Mouse (Mus musculus): ENCODE measurements around the gene Shc1. TPM values are rescaled to one million over a fixed set of nuclear protein-coding genes. Genes with fewer than 3 reads are reported as not detected.

Gene Shc1
- polyA plus RNA-seq, 1 experiment, result 87.4 TPM

DNA sequence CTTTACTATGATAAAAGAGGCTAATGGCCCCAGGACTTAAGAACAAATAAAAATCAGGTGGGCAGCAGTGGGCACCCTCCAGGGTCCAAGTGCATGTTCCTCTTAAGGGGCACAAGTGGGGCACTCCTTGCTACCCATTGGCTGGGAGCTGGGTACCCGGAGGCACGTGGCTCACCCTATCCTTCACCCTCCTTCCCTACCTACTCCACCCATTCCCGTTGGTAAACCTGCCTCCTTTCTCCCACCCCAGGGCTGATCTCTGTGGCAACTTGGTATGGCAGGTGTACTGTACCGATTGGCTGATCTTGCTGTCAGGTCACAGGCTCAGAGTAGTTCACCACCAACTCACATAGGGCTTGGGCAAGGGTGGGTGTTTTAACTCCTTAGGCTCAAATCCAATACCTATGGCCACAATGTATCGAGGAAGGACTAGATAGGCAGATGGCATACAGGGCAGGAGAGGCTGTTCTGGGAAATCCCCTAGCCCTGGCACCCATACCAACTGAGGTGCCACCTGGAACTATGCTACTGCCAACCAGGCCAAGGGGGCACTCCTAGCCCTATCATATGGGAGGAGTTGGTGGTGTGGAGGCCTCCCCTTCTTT is 34.5 kb upstream of the Shc1 start:
- peaks cover 21% of the 10 kb centered on the region for H3K4me1 ChIP-seq (ENCODE audit: control insufficient read depth, insufficient read depth, low read length)
- no peak overlapping the region for H3K4me3 ChIP-seq (ENCODE audit: low read depth, low read length)
- H3K9ac ChIP-seq (ENCODE audit: low read depth, poor library complexity, severe bottlenecking), result no peak overlapping the region
- H3K27me3 ChIP-seq (ENCODE audit: control insufficient read depth, insufficient read depth, low read length, poor library complexity, severe bottlenecking), result no peaks in the 10 kb centered on the region
- H3K27ac ChIP-seq (ENCODE audit: insufficient read depth, low read length), result peak overlapping the region; percentile 95
- no peaks in the 10 kb centered on the region; the same call in 1 of the 2 replicates for H3K36me3 ChIP-seq (ENCODE audit: control insufficient read depth, insufficient read depth, low read length, poor library complexity, severe bottlenecking)
- no peak for TF ChIP-seq EP300 (IDR thresholded peaks at IDR 0.05; ENCODE audit: insufficient read depth, low read depth, low read length)
- no peak for TF ChIP-seq POLR2A (IDR thresholded peaks at IDR 0.05; ENCODE audit: insufficient read depth, low read length)
- H3K9me3 ChIP-seq (replicated peaks; ENCODE audit: control insufficient read depth, insufficient read depth, low read length, poor library complexity, severe bottlenecking), result no peaks in the 10 kb centered on the region

DNA sequence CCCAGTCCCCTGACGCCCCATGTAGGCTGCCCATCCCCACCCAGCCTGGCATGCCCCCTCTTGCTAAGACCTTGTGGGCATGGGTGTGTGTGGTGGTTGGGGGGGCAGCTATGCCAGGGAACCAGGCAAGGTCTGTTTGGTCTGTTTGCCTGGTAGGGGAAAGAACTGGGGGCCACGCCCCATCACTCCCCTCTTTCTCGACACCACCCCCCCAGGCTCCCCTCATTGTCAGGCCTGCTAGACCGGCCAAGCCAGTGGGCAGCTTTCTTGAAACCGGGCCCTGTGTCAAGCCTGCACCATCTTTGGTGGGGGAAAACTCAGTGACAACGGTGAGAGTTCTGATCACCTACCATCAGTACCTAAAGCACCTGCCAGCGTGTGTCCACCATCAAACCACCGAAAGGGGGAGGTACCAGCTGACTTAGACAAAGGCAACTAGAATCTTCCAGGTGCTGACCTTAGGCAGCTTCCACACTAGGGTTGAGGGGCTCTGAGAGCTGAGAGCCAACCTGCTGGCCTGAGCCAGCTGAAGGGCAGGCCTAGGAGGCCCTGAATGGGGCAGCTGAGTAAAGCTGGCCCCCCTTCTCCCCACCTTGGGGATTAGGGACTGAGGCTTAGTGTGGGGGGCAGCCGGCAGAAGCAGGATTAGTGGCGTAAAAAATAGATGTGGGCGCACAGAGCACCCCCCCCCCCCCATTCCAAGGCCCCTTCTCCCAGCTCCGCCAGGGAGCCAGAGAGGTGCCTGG is 33.7 kb upstream of the Shc1 start:
- no peaks in the 10 kb centered on the region for H3K27me3 ChIP-seq (ENCODE audit: control insufficient read depth, insufficient read depth, low read length, poor library complexity, severe bottlenecking)
- H3K9me3 ChIP-seq (replicated peaks; ENCODE audit: control insufficient read depth, insufficient read depth, low read length, poor library complexity, severe bottlenecking), result no peaks in the 10 kb centered on the region
- TF ChIP-seq POLR2A (IDR thresholded peaks at IDR 0.05; ENCODE audit: insufficient read depth, low read length) (no peak), EP300 (IDR thresholded peaks at IDR 0.05; ENCODE audit: insufficient read depth, low read depth, low read length) (no peak), CTCF (IDR thresholded peaks at IDR 0.05; ENCODE audit: low read depth, low read length) (no peak)
- 0 out of 2 replicates have a peak overlapping the region, but pooled peaks have one; percentile 16 for H3K9ac ChIP-seq (ENCODE audit: low read depth, poor library complexity, severe bottlenecking)
- peaks cover 19% of the 10 kb centered on the region for H3K4me1 ChIP-seq (ENCODE audit: control insufficient read depth, insufficient read depth, low read length)
- no peaks in the 10 kb centered on the region; the same call in 1 of the 2 replicates for H3K36me3 ChIP-seq (ENCODE audit: control insufficient read depth, insufficient read depth, low read length, poor library complexity, severe bottlenecking)
- H3K4me3 ChIP-seq (ENCODE audit: low read depth, low read length), result no peak overlapping the region
- H3K27ac ChIP-seq (ENCODE audit: insufficient read depth, low read length), result no peak overlapping the region

DNA sequence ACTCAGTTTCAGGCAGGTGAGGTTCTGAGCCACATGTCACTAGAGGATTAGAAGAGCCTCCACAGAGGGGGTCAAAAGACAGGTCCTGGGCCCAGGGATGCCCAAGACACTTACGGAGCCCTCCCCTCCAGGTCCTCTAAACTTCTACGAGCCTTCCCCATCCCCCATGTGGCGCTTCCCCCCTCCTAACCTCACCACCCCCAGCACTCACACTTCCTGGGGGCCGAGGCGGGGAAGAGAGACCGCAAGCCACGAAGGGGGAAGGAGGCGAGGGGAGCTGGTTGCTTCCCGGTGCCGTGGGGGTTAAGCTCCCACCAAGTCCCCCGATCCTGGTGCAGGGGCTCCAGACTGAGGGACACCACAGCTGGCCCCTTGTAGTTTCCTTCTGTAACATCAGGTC is 32.8 kb upstream of the Shc1 start:
- Histone ChIP-seq H3K9me3 (replicated peaks; ENCODE audit: control insufficient read depth, insufficient read depth, low read length, poor library complexity, severe bottlenecking) (no peaks in the 10 kb centered on the region), H3K4me1 (ENCODE audit: control insufficient read depth, insufficient read depth, low read length) (peaks cover 16% of the 10 kb centered on the region), H3K27me3 (ENCODE audit: control insufficient read depth, insufficient read depth, low read length, poor library complexity, severe bottlenecking) (no peaks in the 10 kb centered on the region), H3K9ac (ENCODE audit: low read depth, poor library complexity, severe bottlenecking) (peak overlapping the region; percentile 16; the same call in 1 of the 2 replicates), H3K4me3 (ENCODE audit: low read depth, low read length) (no peak overlapping the region), H3K27ac (ENCODE audit: insufficient read depth, low read length) (no peak overlapping the region), H3K36me3 (ENCODE audit: control insufficient read depth, insufficient read depth, low read length, poor library complexity, severe bottlenecking) (no peaks in the 10 kb centered on the region; the same call in 1 of the 2 replicates)
- TF ChIP-seq EP300 (IDR thresholded peaks at IDR 0.05; ENCODE audit: insufficient read depth, low read depth, low read length) (no peak), CTCF (IDR thresholded peaks at IDR 0.05; ENCODE audit: low read depth, low read length) (no peak)

DNA sequence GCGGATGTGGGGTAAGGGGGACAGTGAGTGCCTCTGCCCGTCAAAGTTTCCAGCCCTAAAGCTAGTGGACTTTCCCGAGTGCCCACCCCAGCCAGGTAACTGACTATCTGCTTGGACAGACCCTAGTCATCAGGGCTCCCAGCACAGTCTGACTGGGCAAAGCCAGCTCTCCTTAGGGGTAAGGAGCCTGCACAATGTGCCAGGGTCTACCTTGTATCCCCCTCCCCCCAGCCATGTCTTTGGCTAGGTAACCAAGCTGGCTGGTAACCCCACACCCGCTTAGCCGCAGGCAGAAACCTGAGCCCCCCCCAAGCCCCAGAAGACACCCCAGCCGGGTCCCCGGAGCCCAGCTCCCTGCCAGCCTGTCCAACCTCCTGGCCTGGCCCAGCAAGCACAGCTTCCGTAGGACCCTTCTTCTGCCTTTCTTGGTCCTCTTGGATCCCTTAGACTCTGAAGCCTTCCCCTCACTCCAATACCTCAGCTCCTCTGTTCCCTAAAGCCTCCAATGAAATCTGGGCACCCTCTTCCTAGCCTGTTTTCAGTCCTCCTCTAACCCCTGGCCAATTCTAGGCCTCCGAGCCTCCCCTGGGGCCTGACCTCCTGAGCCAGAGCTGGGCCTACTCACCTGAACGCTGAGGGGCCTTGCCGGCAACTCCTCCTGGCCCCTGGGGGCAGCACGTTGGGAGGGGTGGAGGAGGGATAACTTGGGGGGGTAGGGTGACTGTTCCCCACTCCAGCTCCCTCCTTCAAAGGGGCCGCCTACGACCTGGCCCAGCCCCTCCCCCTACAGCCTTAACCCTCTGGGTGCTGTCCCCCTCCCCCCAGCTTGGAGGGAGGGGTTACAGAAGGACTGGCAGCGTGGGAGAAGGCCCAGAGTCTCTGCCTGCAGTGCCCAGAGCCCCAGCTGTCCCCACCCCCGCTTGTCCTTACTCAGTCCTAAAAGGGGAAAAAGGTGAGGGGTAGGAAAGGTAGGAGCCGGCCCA is 31.5 kb upstream of the Shc1 start:
- H3K9ac ChIP-seq (ENCODE audit: low read depth, poor library complexity, severe bottlenecking), result peak overlapping the region; percentile 8; the same call in 1 of the 2 replicates
- no peaks in the 10 kb centered on the region for H3K36me3 ChIP-seq (ENCODE audit: control insufficient read depth, insufficient read depth, low read length, poor library complexity, severe bottlenecking)
- no peak overlapping the region for H3K27ac ChIP-seq (ENCODE audit: insufficient read depth, low read length)
- no peaks in the 10 kb centered on the region for H3K27me3 ChIP-seq (ENCODE audit: control insufficient read depth, insufficient read depth, low read length, poor library complexity, severe bottlenecking)
- H3K4me1 ChIP-seq (ENCODE audit: control insufficient read depth, insufficient read depth, low read length), result peaks cover 15% of the 10 kb centered on the region
- peak overlapping the region; percentile 35; the same call in 1 of the 2 replicates for H3K4me3 ChIP-seq (ENCODE audit: low read depth, low read length)
- TF ChIP-seq CTCF (IDR thresholded peaks at IDR 0.05; ENCODE audit: low read depth, low read length), result no peak
- TF ChIP-seq EP300 (IDR thresholded peaks at IDR 0.05; ENCODE audit: insufficient read depth, low read depth, low read length), result no peak
- H3K9me3 ChIP-seq (replicated peaks; ENCODE audit: control insufficient read depth, insufficient read depth, low read length, poor library complexity, severe bottlenecking), result no peaks in the 10 kb centered on the region

DNA sequence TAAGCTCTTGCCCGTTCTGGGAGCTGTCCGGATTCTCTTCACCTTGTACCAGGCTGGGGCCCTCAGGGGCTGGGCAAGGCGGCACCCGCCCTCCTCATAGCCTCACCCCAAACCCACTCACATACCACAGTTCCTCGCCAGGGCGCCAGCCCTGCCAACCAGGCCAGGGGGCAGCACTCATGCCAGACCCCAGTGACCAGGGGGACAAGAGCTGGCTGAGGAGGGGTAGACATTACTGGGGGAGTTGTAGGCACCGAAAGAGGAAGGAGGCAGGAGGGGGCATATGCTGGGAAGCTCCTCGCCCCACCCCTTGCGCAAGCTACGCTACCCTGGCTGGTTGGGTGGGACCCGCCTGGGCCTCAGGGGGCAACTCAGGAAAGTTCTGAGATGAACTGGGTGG is 30.6 kb upstream of the Shc1 start:
- Histone ChIP-seq H3K4me1 (ENCODE audit: control insufficient read depth, insufficient read depth, low read length) (peaks cover 11% of the 10 kb centered on the region), H3K27me3 (ENCODE audit: control insufficient read depth, insufficient read depth, low read length, poor library complexity, severe bottlenecking) (no peaks in the 10 kb centered on the region), H3K4me3 (ENCODE audit: low read depth, low read length) (no peak overlapping the region), H3K36me3 (ENCODE audit: control insufficient read depth, insufficient read depth, low read length, poor library complexity, severe bottlenecking) (no peaks in the 10 kb centered on the region), H3K9ac (ENCODE audit: low read depth, poor library complexity, severe bottlenecking) (no peak overlapping the region), H3K9me3 (replicated peaks; ENCODE audit: control insufficient read depth, insufficient read depth, low read length, poor library complexity, severe bottlenecking) (no peaks in the 10 kb centered on the region), H3K27ac (ENCODE audit: insufficient read depth, low read length) (no peak overlapping the region)
- no peak for TF ChIP-seq CTCF (IDR thresholded peaks at IDR 0.05; ENCODE audit: low read depth, low read length)
- TF ChIP-seq POLR2A (IDR thresholded peaks at IDR 0.05; ENCODE audit: insufficient read depth, low read length), result no peak
- no peak for TF ChIP-seq EP300 (IDR thresholded peaks at IDR 0.05; ENCODE audit: insufficient read depth, low read depth, low read length)

Measured in ES-Bruce4 (cell line).